Mouse (Mus musculus) megakaryocyte, embryonic 14.5 days (primary cell): ENCODE measurements around the gene Mtus2.

Experiments
- FLI1 ChIP-seq: IDR thresholded peaks from 2 replicates; pipeline ENCODE4 v1.6.1; 2012; ENCODE audit warnings: low read length, inconsistent platforms, mixed read lengths
- GATA1 ChIP-seq: IDR thresholded peaks from 3 replicates; pipeline ENCODE4 v1.6.1; 2012; ENCODE audit warnings: mixed read lengths, low read length, inconsistent platforms, borderline replicate concordance

DNA sequence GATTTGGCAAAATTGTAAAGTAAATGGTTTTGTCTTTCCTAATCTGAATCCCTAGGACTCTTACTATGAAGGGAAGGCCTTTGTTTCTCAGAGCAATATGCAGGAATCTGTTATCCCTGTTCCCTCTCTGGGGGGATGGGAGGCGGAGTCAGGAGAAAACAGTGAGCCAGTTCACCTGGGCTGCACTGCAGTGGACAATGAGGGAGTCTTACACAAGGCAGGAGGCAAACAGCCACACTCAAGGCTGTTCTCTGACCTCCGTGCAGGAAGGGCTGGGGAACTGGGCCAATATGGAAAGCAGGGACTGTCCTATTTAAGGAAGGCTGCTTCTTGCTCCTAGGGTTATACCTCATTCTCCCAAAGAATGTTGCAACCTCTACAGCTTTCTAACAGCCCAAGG is 5.4 kb upstream of the Mtus2 start:
- no peak for TF ChIP-seq GATA1
- TF ChIP-seq FLI1 = no peak
